Mouse (Mus musculus) gastrocnemius, adult 2 months (tissue): ENCODE results near the gene Slc32a1. TPM values are rescaled to one million over a fixed set of nuclear protein-coding genes. Genes with fewer than 3 reads are reported as not detected.

Source experiments
- DNase-seq: peaks from one replicate; pipeline ENCODE4 v3.0.0; 2022
- H3K27ac ChIP-seq: fragments of 200-600 bp; 2 replicates; pipeline ENCODE4 v1.8.1; 2022; ENCODE audit warnings: mild to moderate bottlenecking
- H3K4me3 ChIP-seq: fragments of 200-600 bp; 2 replicates; pipeline ENCODE4 v1.8.1; 2022; ENCODE audit warnings: mild to moderate bottlenecking, moderate library complexity
- CTCF ChIP-seq: fragments of 200-600 bp; IDR thresholded peaks from 2 replicates; pipeline ENCODE4 v1.8.1; 2022; ENCODE audit warnings: antibody characterized with exemption, mild to moderate bottlenecking, moderate library complexity
- intact Hi-C: fragments of 180-260 bp; cut with DNase I; formaldehyde crosslinking; loops from one replicate; pipeline ENCODE4 v1.15.1; 2025
- long read RNA-seq, 2 experiments: library from polyadenylated mRNA; stranded (forward); transcript quantifications; one replicate each; pipeline ENCODE4 v2.0.0; 2021
- total RNA-seq, 2 experiments: library from RNA; stranded (reverse); gene quantifications; 2 replicates each; pipeline ENCODE4 v1.2.3; 2021

Gene Slc32a1
- total RNA-seq = not detected
- long read RNA-seq, experiment 1 = 0 reads
- long read RNA-seq, experiment 2 = 0 reads

- no peak for TF ChIP-seq CTCF
- peak within 1 kb of the TSS; percentile 49 for H3K4me3 ChIP-seq
- DNase-seq = no peak
- intact Hi-C loops = no loop called here
- no peak within 1 kb of the TSS for H3K27ac ChIP-seq
Measured at GRCm38 (mm10) chr2:158610488-158611325, at the start of gene Slc32a1. Gene Slc32a1, plus strand, starts transcription at chr2:158610767.

- TF ChIP-seq CTCF = no peak
- intact Hi-C loops = no loop called here
- Histone ChIP-seq H3K27ac (no peak overlapping the region), H3K4me3 (no peak overlapping the region)
- DNase-seq = no peak
Measured at GRCm38 (mm10) chr2:158560801-158561200, 49.8 kb upstream of the Slc32a1 start.

GRCm38 (mm10) chr2:158561371-158562144 lies 49.0 kb upstream of the Slc32a1 start:
- Histone ChIP-seq H3K4me3 (no peak overlapping the region), H3K27ac (no peak overlapping the region)
- DNase-seq = no peak
- no peak for TF ChIP-seq CTCF
- intact Hi-C loops = no loop called here

GRCm38 (mm10) chr2:158570421-158571081 lies 40.0 kb upstream of the Slc32a1 start:
- Histone ChIP-seq H3K27ac (no peak overlapping the region), H3K4me3 (no peak overlapping the region)
- intact Hi-C loops = no loop called here
- no peak for TF ChIP-seq CTCF
- DNase-seq = no peak

GRCm38 (mm10) chr2:158579979-158580378 lies 30.6 kb upstream of the Slc32a1 start:
- no peak for DNase-seq
- no peak for TF ChIP-seq CTCF
- H3K4me3 ChIP-seq = no peak overlapping the region
- no peak overlapping the region for H3K27ac ChIP-seq
- intact Hi-C loops = no loop called here

DNA sequence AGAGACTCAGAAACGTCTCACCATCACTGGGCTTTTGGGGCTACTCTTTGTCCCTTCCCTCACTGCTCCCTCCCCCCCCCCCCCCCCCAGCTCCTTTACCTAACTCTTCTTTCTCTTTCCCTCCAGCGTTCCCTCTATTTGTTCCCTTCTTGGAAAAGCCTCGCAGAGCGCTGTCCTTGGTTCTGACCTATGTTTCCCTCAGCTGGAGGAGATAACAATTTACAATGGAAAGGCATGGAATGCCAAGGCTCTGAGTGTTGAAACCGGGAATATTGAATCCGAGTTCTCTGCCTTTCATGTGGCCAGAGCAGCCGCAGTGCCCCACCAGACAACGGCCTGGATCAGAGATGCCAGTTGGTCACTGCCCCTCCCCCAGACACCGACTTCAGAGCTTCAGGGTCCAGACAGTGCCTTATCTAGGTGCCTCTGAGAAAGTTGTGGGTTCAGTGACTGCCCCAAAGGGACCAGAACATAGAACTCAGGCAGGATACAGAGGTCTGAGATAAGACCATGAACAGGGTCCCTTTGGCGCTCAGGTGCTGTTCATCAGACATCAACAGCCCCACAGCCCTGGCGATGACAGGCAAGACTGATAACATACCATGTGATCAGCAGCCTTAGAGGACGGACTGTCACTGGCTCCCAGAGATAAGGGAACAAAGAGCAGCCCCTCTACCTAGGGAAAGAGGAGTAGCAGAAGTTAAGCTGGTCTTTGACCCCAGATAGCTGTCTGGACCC lies 25.8 kb upstream of the Slc32a1 start:
- intact Hi-C loops = no loop called here
- H3K27ac ChIP-seq = no peak overlapping the region
- no peak for TF ChIP-seq CTCF
- H3K4me3 ChIP-seq = no peak overlapping the region
- DNase-seq = no peak

- no peak overlapping the region for H3K27ac ChIP-seq
- TF ChIP-seq CTCF = no peak
- DNase-seq = no peak
- no peak overlapping the region for H3K4me3 ChIP-seq
- intact Hi-C loops = no loop called here
Measured at GRCm38 (mm10) chr2:158588524-158589271, 21.9 kb upstream of the Slc32a1 start.

- intact Hi-C loops = no loop called here
- DNase-seq = no peak
- Histone ChIP-seq H3K4me3 (no peak overlapping the region), H3K27ac (no peak overlapping the region)
- no peak for TF ChIP-seq CTCF
Measured at GRCm38 (mm10) chr2:158590495-158590894, 20.1 kb upstream of the Slc32a1 start.

DNA sequence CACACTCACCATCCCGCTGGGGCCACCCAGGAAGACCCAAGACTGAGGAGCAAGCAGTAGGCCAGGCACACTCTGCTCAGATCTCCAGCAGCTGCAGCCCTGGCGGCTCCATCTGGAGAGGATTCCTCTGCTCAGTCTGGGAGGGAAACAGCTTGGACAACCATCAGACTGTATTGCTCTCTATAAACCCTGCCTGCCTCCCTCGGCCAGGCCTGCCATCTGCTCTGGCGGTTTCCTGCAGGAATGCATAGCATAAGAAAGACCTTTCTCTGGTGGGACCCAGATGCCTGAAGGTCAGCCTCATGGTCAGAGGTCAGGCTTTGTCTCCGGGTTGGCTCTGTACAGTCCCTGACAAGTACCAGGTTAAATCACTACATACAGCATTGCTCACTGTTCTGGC lies 19.3 kb upstream of the Slc32a1 start:
- Histone ChIP-seq H3K27ac (no peak overlapping the region), H3K4me3 (no peak overlapping the region)
- intact Hi-C loops = no loop called here
- no peak for DNase-seq
- no peak for TF ChIP-seq CTCF

GRCm38 (mm10) chr2:158593371-158593770 lies 17.2 kb upstream of the Slc32a1 start:
- intact Hi-C loops = no loop called here
- TF ChIP-seq CTCF = no peak
- Histone ChIP-seq H3K4me3 (no peak overlapping the region), H3K27ac (no peak overlapping the region)
- no peak for DNase-seq

- H3K27ac ChIP-seq = no peak overlapping the region
- H3K4me3 ChIP-seq = no peak overlapping the region
- no peak for DNase-seq
- TF ChIP-seq CTCF = no peak
- intact Hi-C loops = no loop called here
Measured at GRCm38 (mm10) chr2:158595103-158595502, 15.5 kb upstream of the Slc32a1 start.

DNA sequence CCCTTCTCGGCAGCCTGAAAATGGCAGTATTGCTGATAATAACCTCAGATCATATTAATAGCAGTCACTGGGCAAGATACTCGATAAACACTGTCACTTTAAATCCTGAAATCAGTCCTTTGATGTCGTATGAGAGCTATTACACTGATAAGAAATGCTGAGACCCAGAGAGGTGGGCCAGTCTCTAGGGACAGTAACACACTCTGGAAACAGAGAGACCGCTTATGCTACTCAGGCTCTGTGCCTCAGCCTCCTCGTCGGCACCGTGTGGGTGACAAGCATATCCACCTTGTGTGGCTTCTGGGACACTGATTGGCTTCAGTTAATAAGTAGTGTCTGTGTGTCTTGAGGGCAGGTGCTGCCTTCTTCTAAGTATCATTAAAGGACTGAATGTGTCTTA lies 15.0 kb upstream of the Slc32a1 start:
- TF ChIP-seq CTCF = no peak
- H3K4me3 ChIP-seq = no peak overlapping the region
- intact Hi-C loops = no loop called here
- no peak for DNase-seq
- H3K27ac ChIP-seq = no peak overlapping the region
